Mouse (Mus musculus) frontal cortex, adult 2 months (tissue): ENCODE measurements around the gene Trabd2b. TPM values are rescaled to one million over a fixed set of nuclear protein-coding genes. Genes with fewer than 3 reads are reported as not detected.

Experiments used
- DNase-seq, 2 experiments: peaks; one replicate each; pipeline ENCODE4 v3.0.0; 2022; ENCODE audit warnings: low spot score in 1 of 2; ENCODE audit errors: extremely low spot score in 1 of 2
- polyA plus RNA-seq: library from polyadenylated mRNA; depleted of rRNA; stranded (reverse); fragments of >200 nt; gene quantifications from 2 replicates; pipeline ENCODE4 v1.2.3, GENCODE M21; 2012

Trabd2b gene
- polyA plus RNA-seq, 1 experiment = 1.8 TPM

DNA sequence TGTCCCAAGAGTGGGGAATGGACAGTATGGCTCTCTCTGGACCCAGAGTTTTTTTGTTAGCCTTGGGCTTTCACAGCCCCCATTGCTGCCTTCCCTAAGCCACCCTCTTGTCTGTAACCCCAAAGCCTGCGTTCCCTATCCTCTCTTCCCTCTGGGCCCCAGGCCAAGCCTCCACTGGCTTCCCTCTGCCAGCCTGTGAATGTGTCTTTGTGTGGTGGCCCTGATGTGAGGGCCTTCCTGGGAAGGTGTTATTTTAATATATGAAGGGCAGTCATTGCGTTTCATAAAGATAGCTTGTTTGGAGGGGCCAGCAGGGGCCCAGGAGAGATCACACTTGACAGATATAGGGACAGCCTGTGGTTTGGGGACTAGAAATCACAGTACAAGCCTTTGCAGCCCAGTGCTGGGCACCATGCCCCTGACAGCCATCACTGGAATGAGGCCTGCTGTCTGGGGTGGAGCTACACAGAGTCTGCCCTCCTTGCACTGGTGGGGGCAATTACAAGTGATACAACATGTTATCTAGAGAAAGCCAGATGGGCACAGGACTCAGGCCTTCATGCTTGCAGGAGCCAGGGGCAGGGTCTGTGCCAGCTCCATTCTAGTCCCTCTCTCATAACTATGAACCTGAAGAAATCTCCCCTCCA, 80.5 kb downstream of the Trabd2b start:
- DNase-seq = no peak

GRCm38 (mm10) chr4:114487701-114488100, 81.2 kb downstream of the Trabd2b start:
- DNase-seq = no peak

DNA sequence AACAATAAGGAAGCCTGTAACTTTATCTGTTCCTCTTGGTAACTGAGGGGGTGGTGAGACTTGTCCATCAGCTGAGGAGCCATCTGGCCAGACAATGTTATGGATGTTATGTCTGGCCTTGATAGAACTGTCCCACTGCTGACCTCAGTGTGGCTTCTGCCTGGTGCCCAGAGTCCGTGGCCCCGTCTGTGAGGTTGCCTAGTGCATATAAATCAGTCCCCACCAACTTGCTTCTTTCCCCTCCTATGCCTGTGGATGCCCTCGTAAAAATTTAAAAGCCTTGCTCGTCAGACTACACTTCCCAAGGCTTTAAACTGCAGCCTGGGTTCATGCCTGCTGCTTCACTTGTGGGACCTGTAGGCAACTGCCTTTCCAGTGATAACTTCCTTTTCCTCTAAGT, 85.6 kb downstream of the Trabd2b start:
- DNase-seq = no peak

DNA sequence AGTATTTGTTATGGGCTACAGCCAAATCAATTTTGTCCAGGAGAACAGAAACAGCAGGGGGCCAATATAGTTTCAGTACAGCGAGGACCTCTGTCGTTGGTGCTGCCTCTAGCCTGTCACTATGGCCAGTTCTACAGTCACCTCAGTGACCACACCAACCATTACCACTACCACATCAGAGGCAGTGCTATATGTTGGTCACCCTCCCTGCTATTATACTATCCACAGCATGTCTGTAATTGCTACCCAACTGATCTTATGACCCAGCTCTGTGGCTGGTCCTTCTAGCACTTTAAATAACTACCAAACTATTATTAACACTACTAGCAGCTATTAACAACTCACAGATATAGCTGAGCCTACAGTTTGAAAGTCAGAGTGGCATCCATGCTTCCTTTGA, 87.5 kb downstream of the Trabd2b start:
- DNase-seq = no peak

GRCm38 (mm10) chr4:114495688-114496426, 89.3 kb downstream of the Trabd2b start:
- DNase-seq = no peak

DNA sequence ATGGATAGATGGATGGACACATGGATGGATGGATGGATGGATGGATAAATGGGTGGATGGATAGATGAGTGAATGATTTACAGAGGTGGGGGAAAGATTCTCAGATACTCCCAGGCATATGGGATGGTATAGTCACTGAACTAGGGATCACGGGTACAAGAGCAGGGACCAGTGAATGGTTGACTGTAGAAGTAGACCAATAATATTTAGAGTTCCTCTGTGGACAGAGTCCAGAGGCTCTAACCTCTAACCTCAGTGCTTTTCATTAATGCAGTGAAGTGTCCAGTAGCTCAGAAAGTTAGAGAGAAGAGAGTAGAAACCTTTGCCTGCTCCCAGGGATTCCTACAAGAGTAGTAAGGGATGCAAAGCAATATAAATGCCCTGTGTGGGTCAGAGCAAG, 93.1 kb downstream of the Trabd2b start:
- DNase-seq = no peak

GRCm38 (mm10) chr4:114500317-114500716, 93.8 kb downstream of the Trabd2b start:
- DNase-seq = no peak

- DNase-seq = no peak
These were observed 94.5 kb downstream of the Trabd2b start for GRCm38 (mm10) chr4:114501048-114501447.

DNA sequence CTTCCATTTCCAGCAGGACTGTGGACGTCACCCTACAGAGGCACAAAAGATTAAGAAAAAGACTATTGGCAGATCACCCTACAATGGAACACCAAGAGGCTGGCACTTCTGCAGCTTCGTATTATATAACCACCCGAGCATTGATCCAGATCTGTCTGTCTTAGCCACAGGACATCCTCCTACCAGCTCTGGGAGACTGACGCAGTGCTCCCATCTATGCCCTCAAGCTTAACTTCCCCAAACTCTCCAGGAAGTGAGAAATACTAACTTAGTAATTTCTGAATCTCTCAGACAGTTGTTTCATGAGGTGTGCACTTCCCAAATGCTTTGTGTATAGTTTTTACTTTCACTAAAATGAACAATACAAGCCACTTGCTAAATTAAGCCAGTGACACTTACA, 95.1 kb downstream of the Trabd2b start:
- DNase-seq = no peak

DNA sequence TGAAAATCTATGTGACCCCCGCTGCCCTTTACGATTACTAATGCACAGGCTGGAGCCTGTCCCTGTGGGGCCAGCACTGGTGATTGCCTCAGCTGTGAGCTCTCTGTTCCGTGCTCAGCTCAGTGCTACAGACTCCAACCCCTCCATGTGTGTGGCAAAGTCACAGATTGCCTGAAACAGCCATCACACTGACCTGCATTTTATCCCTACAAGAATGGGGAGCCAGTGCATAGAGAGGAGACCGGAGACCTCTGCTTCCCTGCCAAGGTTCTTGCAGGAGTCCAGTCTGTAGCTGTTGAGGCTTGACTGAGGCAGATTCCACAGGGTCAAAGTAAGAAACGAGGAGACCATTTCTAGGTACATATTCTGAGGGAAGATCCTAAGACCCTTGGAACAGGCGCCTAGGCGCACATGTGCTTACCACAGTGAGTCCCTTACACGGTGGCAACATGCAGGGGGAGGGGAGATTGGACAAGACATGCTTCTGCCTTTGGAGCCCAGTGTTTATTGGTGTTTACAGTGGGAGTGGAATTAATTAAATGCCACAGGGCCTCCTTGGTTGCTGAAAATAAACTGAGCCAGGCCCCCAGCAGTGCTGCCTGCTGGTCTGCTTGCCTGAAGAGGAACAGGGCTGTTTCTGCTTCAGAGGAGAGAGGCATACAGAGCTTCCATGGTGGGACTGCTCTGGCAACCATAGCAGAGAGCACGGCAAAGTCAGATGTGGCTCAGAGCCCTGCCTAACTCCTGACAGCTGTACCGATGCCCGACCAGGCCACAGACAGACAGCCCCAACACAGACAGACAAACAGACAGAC, 97.9 kb downstream of the Trabd2b start:
- DNase-seq = no peak

DNA sequence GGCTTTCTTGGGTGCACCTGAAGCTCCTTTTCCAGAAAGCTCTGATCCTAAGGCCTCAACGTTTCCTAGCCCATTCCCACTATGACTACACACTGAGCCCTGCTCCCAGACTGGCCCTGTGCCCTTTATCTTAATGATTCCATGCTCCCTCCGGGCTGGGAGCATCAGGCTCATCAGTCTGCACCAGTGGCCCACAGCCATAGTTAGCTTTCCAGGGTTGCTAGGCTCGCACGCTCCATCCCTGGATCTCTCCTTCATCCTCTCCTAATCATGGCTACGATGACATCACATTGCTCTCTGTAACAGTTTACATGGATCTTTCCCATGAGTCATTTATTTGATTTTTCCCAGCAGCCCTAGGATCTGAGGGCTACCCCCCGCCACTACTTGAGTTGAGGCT, 103.1 kb downstream of the Trabd2b start:
- no peak for DNase-seq

DNA sequence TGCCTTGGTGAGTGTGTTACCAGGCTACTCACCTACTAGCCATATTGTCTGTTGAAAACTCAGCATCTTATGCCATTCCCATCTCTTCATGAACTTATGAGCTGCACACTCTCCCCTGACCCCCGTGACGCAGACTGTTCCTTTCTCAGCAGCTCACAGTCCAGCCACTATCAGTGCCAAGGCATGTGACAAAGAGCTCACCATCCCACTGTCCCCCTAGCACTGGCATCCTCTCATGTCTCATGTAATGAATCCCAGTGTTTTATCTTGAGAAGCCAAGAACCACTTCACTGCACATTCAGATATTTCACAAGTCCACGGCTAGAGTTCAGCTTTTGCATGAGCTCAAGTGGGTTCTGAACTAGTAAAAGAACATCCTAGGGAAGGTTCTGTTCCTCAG, 105.1 kb downstream of the Trabd2b start:
- DNase-seq = no peak

- peak in 1 of 2 experiments; percentile 51 for DNase-seq
These were observed 106.6 kb downstream of the Trabd2b start for GRCm38 (mm10) chr4:114513149-114513548.

DNA sequence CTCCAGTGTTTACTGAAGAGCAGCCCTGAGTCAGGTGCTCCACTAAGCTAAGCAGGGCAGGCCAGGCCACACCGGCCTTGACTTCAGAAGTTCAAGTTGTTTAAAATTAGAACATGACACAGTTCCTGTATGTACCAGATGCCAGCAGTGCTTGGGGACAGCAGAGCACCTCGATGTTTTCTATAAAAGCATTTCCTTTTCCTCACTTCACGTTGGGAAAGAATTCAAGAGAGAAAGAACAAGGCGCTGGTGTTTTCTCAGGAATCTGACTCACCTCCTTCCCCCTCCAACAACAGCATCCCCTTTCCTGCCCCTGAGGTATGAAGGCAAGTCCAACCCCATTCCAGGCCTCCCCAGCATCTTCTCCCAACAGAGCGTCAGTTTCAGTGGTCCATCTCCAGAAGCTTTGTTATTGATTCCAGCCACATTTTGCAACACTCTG, 108.8 kb downstream of the Trabd2b start:
- DNase-seq = peak in 1 of 2 experiments; percentile 39

- no peak for DNase-seq
These were observed 110.1 kb downstream of the Trabd2b start for GRCm38 (mm10) chr4:114516651-114517050.

- no peak for DNase-seq
These were observed 111.5 kb downstream of the Trabd2b start for GRCm38 (mm10) chr4:114518061-114518460.

DNA sequence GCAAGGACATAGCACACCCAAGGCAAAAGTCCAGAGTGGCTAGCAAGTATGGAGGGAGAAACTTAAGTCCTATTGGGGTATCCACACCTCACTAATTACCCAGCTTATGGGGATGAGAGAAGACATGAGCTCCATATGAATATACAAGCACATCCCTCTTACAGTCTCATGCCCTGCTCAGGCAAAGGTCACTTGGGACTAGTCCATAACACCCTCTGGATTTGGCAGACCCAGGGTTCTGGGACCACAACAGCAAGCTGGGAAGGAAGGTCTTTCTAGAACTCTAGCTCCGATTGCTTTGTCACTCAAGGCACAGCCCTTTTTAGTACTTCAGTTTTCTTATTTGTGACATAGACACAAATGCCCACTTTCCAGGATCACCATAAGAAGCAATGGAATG, 112.0 kb downstream of the Trabd2b start:
- DNase-seq = no peak

GRCm38 (mm10) chr4:114519321-114519720, 112.8 kb downstream of the Trabd2b start:
- DNase-seq = no peak

DNA sequence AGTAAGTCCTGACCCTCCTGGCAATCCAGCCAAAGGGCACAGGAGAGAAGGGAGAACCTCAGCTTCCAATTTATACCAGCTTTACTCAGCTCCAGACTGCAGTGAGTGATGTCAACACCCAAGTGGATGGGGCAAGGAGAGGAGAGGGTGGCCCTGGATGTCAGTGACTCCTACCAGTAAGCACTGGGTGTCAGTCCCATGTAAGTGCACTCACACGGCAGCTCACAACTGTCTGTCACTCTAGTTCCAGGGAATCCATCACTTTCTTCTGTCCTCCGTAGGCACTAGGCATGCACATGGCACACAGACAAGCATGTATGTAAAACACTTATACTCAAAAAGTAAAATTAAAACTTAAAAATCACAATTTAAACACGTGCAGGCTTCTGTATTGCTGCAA, 113.4 kb downstream of the Trabd2b start:
- DNase-seq = no peak

- no peak for DNase-seq
These were observed 117.0 kb downstream of the Trabd2b start for GRCm38 (mm10) chr4:114523335-114524188.
